Mouse (Mus musculus) intestine, embryonic 14.5 days (tissue): ENCODE data around the gene Hist1h2af. TPM values are rescaled to one million over a fixed set of nuclear protein-coding genes. Genes with fewer than 3 reads are reported as not detected.

Source experiments
- ATAC-seq: fragments of 200-750 bp; cut with Nextera tagmentation; replicated peaks from 2 replicates; pipeline ENCODE4 v1.8.0; 2017; ENCODE audit warnings: low read depth, moderate number of reproducible peaks, moderate TSS enrichment, moderate library complexity; ENCODE audit not compliant: low FRiP score, low TSS enrichment
- DNase-seq: peaks from one replicate; pipeline ENCODE4 v3.0.0-alpha.2; 2018; ENCODE audit warnings: low spot score
- H3K27ac ChIP-seq: fragments of 300-500 bp; sonication (generic); 2 replicates; pipeline ENCODE4 v1.5.1; 2014; ENCODE audit warnings: low read depth, mild to moderate bottlenecking, control low read depth
- H3K27me3 ChIP-seq: fragments of 300-500 bp; sonication (generic); replicated peaks from 2 replicates; pipeline ENCODE4 v1.6.1; 2014; ENCODE audit warnings: low read length, control low read depth; ENCODE audit not compliant: control insufficient read depth, insufficient read depth
- H3K36me3 ChIP-seq: fragments of 300-500 bp; sonication (generic); 2 replicates; pipeline ENCODE4 v1.6.1; 2014; ENCODE audit warnings: low read length, control low read depth; ENCODE audit not compliant: control insufficient read depth, insufficient read depth
- H3K4me1 ChIP-seq: fragments of 300-500 bp; sonication (generic); replicated peaks from 2 replicates; pipeline ENCODE4 v1.6.1; 2014; ENCODE audit warnings: low read length, control low read depth, mixed read lengths; ENCODE audit not compliant: control insufficient read depth, insufficient read depth
- H3K4me2 ChIP-seq: fragments of 300-500 bp; sonication (generic); 2 replicates; pipeline ENCODE4 v1.6.1; 2014; ENCODE audit warnings: low read length
- H3K4me3 ChIP-seq: fragments of 300-500 bp; sonication (generic); 2 replicates; pipeline ENCODE4 v1.5.1; 2014; ENCODE audit warnings: low read depth, low read length, control low read depth, mixed read lengths
- H3K9ac ChIP-seq: fragments of 300-500 bp; sonication (generic); 2 replicates; pipeline ENCODE4 v1.6.1; 2014; ENCODE audit warnings: mild to moderate bottlenecking, low read length
- H3K9me3 ChIP-seq: fragments of 300-500 bp; sonication (generic); 2 replicates; pipeline ENCODE4 v1.6.1; 2016; ENCODE audit warnings: low read length, control low read depth; ENCODE audit not compliant: control insufficient read depth
- WGBS: fragments of 180-500 bp; shearing (Covaris S2); extraction: QIAGEN DNeasy Blood & Tissue Kit; methylation state at CpG from one replicate; pipeline ENCODE4 v1.1.7; 2014; 5-methylcytosine and 5-hydroxymethylcytosine counted together
- polyA plus RNA-seq: library from polyadenylated mRNA; unstranded; fragments of >200 nt; fragmentation: Nextera tagmentation; extraction: Ambion mirVana; gene quantifications from 2 replicates; pipeline ENCODE4 v1.2.1, GENCODE M21; 2014

The Hist1h2af gene
- polyA plus RNA-seq, 1 experiment from 2014 or later, result 12.1 TPM

DNA sequence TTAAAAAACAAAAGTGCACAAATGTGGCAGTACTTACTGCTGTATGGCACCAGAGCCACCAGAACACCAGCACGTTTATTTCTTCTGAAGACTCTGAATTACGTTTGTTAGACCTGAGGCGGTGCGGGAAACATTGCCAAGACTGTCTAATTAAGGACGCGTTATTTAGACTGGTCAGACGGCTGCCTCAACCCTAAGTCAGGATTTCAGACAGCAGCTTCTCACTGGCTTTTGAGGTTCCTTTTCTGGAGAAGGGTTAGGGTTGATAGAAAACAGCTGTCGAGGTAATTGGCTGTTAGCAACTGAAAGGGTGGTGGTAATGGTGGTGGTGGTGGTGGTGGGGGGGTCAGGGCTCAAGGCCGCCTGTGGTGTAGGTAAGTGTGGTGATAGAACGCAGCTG is 35.1 kb upstream of the Hist1h2af start:
- Histone ChIP-seq H3K9ac (no peak overlapping the region), H3K27ac (no peak overlapping the region)
- WGBS, result 7% methylated on average over 10 of the region's 10 CpGs

DNA sequence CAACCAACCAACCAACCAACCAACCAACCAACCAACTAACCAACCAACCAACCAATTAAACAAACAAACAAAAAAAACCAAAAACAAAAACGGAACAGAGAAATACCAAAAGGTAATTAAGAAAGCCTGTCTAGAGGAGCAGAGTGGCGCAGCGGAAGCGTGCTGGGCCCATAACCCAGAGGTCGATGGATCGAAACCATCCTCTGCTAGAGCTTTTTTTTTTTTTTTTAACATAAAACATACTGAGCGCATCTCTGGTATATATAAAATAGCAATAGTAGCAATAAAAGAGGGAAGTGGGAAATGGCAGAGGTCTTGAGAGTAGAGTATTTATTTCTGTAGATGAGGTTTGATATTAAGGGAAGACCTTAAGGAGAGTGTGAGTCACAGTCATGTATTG is 33.8 kb upstream of the Hist1h2af start:
- WGBS, result 25% methylated on average over 7 of the region's 7 CpGs
- no peaks in the 10 kb centered on the region for H3K27me3 ChIP-seq
- no peak overlapping the region for H3K27ac ChIP-seq
- peaks cover 21% of the 10 kb centered on the region for H3K4me1 ChIP-seq
- H3K4me2 ChIP-seq, result no peak overlapping the region
- ATAC-seq (no peak), DNase-seq (no peak)
- H3K36me3 ChIP-seq, result no peaks in the 10 kb centered on the region
- H3K4me3 ChIP-seq, result no peak overlapping the region
- no peak overlapping the region for H3K9ac ChIP-seq
- H3K9me3 ChIP-seq, result no peaks in the 10 kb centered on the region

More for the DNA sequence above, 35.1 kb upstream of the Hist1h2af start:
- peak overlapping the region; percentile 28 for H3K4me3 ChIP-seq
- no peak for DNase-seq
- H3K27me3 ChIP-seq, result no peaks in the 10 kb centered on the region
- H3K4me2 ChIP-seq, result peak overlapping the region; percentile 50
- H3K36me3 ChIP-seq, result no peaks in the 10 kb centered on the region
- no peak for ATAC-seq
- H3K4me1 ChIP-seq, result peaks cover 21% of the 10 kb centered on the region
- no peaks in the 10 kb centered on the region for H3K9me3 ChIP-seq

DNA sequence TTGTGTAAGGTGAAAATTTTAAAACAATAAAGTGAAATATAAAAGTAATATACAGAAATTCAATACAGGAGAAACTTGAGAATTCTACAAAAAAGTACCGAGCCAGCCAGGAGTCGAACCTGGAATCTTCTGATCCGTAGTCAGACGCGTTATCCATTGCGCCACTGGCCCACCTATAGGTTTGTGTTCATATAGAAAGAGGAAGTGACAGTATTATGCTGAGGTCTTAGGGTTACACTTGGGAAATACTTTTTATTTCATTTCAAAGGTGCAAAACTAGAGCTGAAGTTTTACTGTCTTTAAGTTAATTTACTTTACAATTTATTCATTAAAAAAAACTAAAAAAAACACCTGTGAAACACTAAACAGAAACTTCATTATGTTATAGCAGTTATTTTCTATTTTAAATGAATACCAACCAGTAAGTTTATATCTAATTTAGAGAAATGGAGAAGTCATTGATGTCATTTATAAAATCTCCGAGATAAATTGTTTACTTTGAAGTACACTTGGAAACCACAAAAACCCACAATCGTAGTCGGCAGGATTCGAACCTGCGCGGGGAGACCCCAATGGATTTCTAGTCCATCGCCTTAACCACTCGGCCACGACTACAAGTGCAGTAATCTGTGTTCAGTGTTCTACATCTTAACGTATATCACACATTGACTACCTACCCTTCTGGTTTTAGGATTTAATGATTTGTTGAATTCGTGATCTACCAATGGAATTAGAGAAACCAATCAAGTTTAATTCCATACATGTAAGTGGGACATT is 33.1 kb upstream of the Hist1h2af start:
- Histone ChIP-seq H3K4me3 (no peak overlapping the region), H3K36me3 (no peaks in the 10 kb centered on the region), H3K27me3 (no peaks in the 10 kb centered on the region), H3K9ac (no peak overlapping the region), H3K4me2 (peak overlapping the region; percentile 42), H3K9me3 (no peaks in the 10 kb centered on the region), H3K27ac (no peak overlapping the region), H3K4me1 (peaks cover 21% of the 10 kb centered on the region)
- 10% methylated on average over 17 of the region's 17 CpGs for WGBS
- ATAC-seq, result peak; percentile 84
- peak; percentile 87 for DNase-seq

DNA sequence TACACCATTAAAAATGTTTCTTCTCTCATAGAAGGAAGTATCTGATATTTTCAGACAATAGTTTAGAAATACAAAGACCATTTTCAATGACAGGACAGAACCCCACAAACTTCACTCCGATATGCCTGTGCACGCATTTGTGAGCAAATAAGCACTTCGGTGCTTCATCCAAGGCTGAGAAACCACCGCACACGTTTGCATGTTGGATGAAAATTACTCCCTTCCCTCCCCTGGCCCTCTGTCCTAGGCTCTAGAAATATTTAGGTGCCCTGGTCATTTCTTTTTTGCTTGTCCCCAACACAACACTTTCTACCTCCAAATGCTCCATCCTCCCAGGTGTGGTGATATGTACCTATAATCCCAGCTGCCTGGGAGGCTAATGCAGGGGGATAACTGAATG is 32.2 kb upstream of the Hist1h2af start:
- no peak overlapping the region for H3K4me3 ChIP-seq
- H3K9ac ChIP-seq, result no peak overlapping the region
- H3K27ac ChIP-seq, result no peak overlapping the region
- peak overlapping the region; percentile 42 for H3K4me2 ChIP-seq
- H3K9me3 ChIP-seq, result no peaks in the 10 kb centered on the region
- peaks cover 28% of the 10 kb centered on the region for H3K4me1 ChIP-seq
- H3K36me3 ChIP-seq, result no peaks in the 10 kb centered on the region
- 27% methylated on average over 5 of the region's 5 CpGs for WGBS
- no peaks in the 10 kb centered on the region for H3K27me3 ChIP-seq
- no peak for DNase-seq
- no peak for ATAC-seq

DNA sequence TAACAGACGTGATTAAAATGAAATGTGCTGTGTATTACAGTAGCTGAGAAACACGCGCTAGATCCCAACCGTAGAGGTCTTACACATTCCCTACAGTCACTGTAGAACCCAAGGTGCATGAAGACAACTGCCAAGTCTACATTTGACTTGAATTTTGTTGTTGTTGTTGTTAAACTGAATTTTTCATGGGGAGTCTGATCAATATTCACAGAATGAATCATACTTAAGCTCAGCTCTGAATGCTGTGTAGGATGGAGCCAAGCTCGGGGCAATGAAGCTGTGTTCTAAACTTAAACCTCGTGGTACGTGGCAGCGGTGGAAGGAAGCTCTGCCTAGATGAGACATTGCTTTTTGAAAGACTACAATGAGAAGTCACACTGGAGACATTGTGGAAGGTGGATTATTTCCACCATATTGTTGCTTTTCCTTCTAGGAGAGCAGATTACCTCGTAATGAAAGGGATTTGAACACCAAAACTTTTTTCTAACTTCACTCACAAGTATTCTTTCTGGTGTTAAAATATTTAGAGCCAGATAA is 31.6 kb upstream of the Hist1h2af start:
- H3K9ac ChIP-seq, result no peak overlapping the region
- H3K4me1 ChIP-seq, result peaks cover 24% of the 10 kb centered on the region
- DNase-seq, result no peak
- H3K4me2 ChIP-seq, result peak overlapping the region; percentile 42
- H3K4me3 ChIP-seq, result no peak overlapping the region
- H3K36me3 ChIP-seq, result no peaks in the 10 kb centered on the region
- H3K27me3 ChIP-seq, result no peaks in the 10 kb centered on the region
- H3K27ac ChIP-seq, result no peak overlapping the region
- H3K9me3 ChIP-seq, result no peaks in the 10 kb centered on the region
- 42% methylated on average over 9 of the region's 9 CpGs for WGBS
- ATAC-seq, result no peak

DNA sequence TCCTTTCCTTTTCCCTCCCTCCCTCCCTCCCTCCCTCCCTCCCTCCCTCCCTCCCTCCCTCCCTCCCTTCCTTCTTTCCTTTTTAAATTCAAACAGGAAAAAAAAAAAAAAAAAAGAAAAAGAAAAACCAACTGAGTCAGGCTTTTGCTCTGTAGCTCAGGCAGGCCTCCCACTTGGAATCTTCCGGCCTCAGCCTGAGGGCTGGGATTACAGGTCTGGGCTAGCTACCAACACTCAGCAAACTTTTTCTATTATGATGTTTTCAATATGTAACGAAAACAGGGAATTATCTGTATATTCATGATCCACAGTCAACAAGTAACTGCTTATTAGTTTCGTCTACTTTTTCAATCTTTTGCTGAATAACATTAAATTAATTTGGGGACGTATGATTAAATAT is 30.8 kb upstream of the Hist1h2af start:
- DNase-seq (no peak), ATAC-seq (no peak)
- H3K27ac ChIP-seq, result no peak overlapping the region
- no peak overlapping the region for H3K9ac ChIP-seq
- H3K9me3 ChIP-seq, result no peaks in the 10 kb centered on the region
- peaks cover 21% of the 10 kb centered on the region for H3K4me1 ChIP-seq
- WGBS, result 54% methylated on average over 4 of the region's 4 CpGs
- no peaks in the 10 kb centered on the region for H3K36me3 ChIP-seq
- H3K4me2 ChIP-seq, result no peak overlapping the region
- no peak overlapping the region for H3K4me3 ChIP-seq
- H3K27me3 ChIP-seq, result no peaks in the 10 kb centered on the region

DNA sequence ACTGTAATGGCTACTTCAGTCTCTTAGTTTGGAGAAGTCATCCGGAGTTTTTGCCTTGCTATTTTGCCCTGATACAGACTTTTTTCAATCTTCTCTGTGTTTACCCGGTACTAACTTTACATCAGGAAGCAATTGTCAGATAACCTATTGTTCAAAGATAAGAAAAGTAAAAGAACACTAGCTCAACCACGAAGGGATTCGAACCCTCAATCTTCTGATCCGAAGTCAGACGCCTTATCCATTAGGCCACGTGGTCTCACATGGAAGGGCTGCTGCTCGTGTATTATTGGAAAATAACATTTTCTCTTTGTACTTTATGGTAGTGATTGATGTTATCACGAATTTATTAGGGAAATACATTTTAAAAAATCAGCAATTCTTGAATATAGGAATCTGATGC is 29.9 kb upstream of the Hist1h2af start:
- Histone ChIP-seq H3K27ac (no peak overlapping the region), H3K9ac (no peak overlapping the region), H3K36me3 (no peaks in the 10 kb centered on the region), H3K9me3 (no peaks in the 10 kb centered on the region), H3K4me2 (peak overlapping the region; percentile 29; the same call in 1 of the 2 replicates), H3K27me3 (no peaks in the 10 kb centered on the region), H3K4me3 (no peak overlapping the region), H3K4me1 (peaks cover 19% of the 10 kb centered on the region)
- 7% methylated on average over 9 of the region's 9 CpGs for WGBS
- DNase-seq (peak; percentile 80), ATAC-seq (no peak)

DNA sequence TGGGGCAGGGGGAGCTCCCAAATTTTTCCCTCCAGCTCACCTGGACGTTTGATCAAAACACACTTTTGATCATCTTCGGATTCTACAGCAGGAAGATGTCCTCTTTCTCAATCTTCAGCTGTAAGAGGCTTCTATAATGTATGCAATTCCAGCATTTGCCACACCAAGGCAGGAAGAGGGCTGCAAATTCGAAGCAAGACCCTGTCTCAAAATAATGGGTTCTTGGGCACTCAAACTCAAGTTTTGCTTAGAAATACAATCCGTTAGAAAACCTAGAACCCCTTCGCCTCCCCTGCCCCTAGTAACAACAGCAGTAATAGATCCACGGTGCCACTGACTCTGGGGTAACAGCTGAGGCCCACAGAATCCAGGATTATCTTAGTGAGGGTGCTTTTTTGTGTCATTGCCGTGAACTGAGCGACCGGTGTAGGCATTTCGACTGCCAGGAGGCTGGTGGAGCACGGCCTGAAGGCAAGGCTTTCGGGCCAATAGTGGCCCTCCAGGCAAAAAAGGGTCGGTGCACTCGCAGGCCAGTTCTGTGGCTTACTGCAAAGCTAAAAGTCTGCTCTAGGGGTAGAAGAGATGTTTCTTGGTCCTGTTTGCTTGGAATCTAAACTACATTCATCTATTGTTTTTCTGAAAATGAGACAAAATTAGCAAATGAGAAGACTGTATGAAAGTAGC is 27.9 kb upstream of the Hist1h2af start:
- DNase-seq, result no peak
- Histone ChIP-seq H3K27me3 (no peaks in the 10 kb centered on the region), H3K4me1 (peaks cover 22% of the 10 kb centered on the region), H3K27ac (no peak overlapping the region), H3K4me3 (peak overlapping the region; percentile 17), H3K9me3 (no peaks in the 10 kb centered on the region), H3K9ac (no peak overlapping the region), H3K4me2 (peak overlapping the region; percentile 51), H3K36me3 (no peaks in the 10 kb centered on the region)
- WGBS, result 12% methylated on average over 14 of the region's 14 CpGs
- no peak for ATAC-seq
